Mouse (Mus musculus) cortical plate, adult 2 months (tissue): ENCODE measurements around the gene Haus2. TPM values are rescaled to one million over a fixed set of nuclear protein-coding genes. Genes with fewer than 3 reads are reported as not detected.

Experiments used
- H3K27ac ChIP-seq: fragments of 200-500 bp; 2 replicates; pipeline ENCODE4 v1.5.1; 2012; ENCODE audit warnings: low read length, control low read depth, inconsistent platforms; ENCODE audit not compliant: insufficient read depth
- H3K4me1 ChIP-seq: fragments of 200-500 bp; 2 replicates; pipeline ENCODE4 v1.6.1; 2011; ENCODE audit warnings: low read length; ENCODE audit not compliant: control insufficient read depth, insufficient read depth
- H3K4me3 ChIP-seq: fragments of 200-500 bp; 2 replicates; pipeline ENCODE4 v1.5.1; 2011; ENCODE audit warnings: mild to moderate bottlenecking, low read length, control low read depth; ENCODE audit not compliant: insufficient read depth
- CTCF ChIP-seq: fragments of 200-500 bp; IDR thresholded peaks from 2 replicates; pipeline ENCODE4 v1.5.1; 2011; ENCODE audit warnings: mild to moderate bottlenecking, control low read depth, low read length; ENCODE audit not compliant: insufficient read depth; ENCODE audit errors: extremely low read depth
- POLR2A ChIP-seq: fragments of 200-500 bp; IDR thresholded peaks from 2 replicates; pipeline ENCODE4 v1.6.1; 2011; ENCODE audit warnings: mild to moderate bottlenecking, low read length, control low read depth; ENCODE audit not compliant: insufficient read depth; ENCODE audit errors: extremely low read depth
- polyA plus RNA-seq: library from polyadenylated mRNA; depleted of rRNA; stranded (reverse); fragments of >200 nt; gene quantifications from 2 replicates; pipeline ENCODE4 v1.2.3, GENCODE M21; 2012

The Haus2 gene
- polyA plus RNA-seq, 1 experiment: 17.4 TPM

GRCm38 (mm10) chr2:120575121-120575520 is 34.1 kb upstream of the Haus2 start:
- no peak overlapping the region for H3K4me3 ChIP-seq
- H3K4me1 ChIP-seq: no peaks in the 10 kb centered on the region; the same call in 1 of the 2 replicates
- no peak for TF ChIP-seq CTCF
- TF ChIP-seq POLR2A: no peak
- no peak overlapping the region for H3K27ac ChIP-seq

GRCm38 (mm10) chr2:120575978-120576377 is 33.2 kb upstream of the Haus2 start:
- no peak for TF ChIP-seq POLR2A
- TF ChIP-seq CTCF: no peak
- Histone ChIP-seq H3K27ac (no peak overlapping the region), H3K4me3 (no peak overlapping the region), H3K4me1 (no peaks in the 10 kb centered on the region; the same call in 1 of the 2 replicates)

- no peak for TF ChIP-seq POLR2A
- TF ChIP-seq CTCF: no peak
- Histone ChIP-seq H3K4me3 (no peak overlapping the region), H3K27ac (no peak overlapping the region; the same call in 1 of the 2 replicates), H3K4me1 (no peaks in the 10 kb centered on the region; the same call in 1 of the 2 replicates)
Observed at GRCm38 (mm10) chr2:120577799-120578198, 31.4 kb upstream of the Haus2 start.

GRCm38 (mm10) chr2:120578286-120578685 is 30.9 kb upstream of the Haus2 start:
- no peaks in the 10 kb centered on the region; the same call in 1 of the 2 replicates for H3K4me1 ChIP-seq
- H3K4me3 ChIP-seq: no peak overlapping the region
- no peak for TF ChIP-seq CTCF
- no peak for TF ChIP-seq POLR2A
- H3K27ac ChIP-seq: no peak overlapping the region

- TF ChIP-seq CTCF (no peak), POLR2A (no peak)
Observed at GRCm38 (mm10) chr2:120589759-120590158, 19.4 kb upstream of the Haus2 start.

GRCm38 (mm10) chr2:120592227-120592626 is 17.0 kb upstream of the Haus2 start:
- Histone ChIP-seq H3K4me1 (peaks cover 6% of the 10 kb centered on the region), H3K27ac (no peak overlapping the region), H3K4me3 (no peak overlapping the region)
- TF ChIP-seq POLR2A (no peak), CTCF (no peak)

More at GRCm38 (mm10) chr2:120589759-120590158, 19.4 kb upstream of the Haus2 start:
- peaks cover 6% of the 10 kb centered on the region for H3K4me1 ChIP-seq
- H3K27ac ChIP-seq: 0 out of 2 replicates have a peak overlapping the region, but pooled peaks have one; percentile 28
- no peak overlapping the region for H3K4me3 ChIP-seq

- Histone ChIP-seq H3K27ac (0 out of 2 replicates have a peak overlapping the region, but pooled peaks have one; percentile 35), H3K4me3 (no peak overlapping the region), H3K4me1 (peaks cover 4% of the 10 kb centered on the region)
- TF ChIP-seq POLR2A (no peak), CTCF (no peak)
Observed at GRCm38 (mm10) chr2:120597734-120598133, 11.4 kb upstream of the Haus2 start.

GRCm38 (mm10) chr2:120599506-120599905 is 9.7 kb upstream of the Haus2 start:
- H3K27ac ChIP-seq: no peak overlapping the region
- peaks cover 4% of the 10 kb centered on the region for H3K4me1 ChIP-seq
- TF ChIP-seq CTCF (no peak), POLR2A (no peak)
- H3K4me3 ChIP-seq: no peak overlapping the region

- H3K27ac ChIP-seq: no peak overlapping the region
- TF ChIP-seq POLR2A: no peak
- TF ChIP-seq CTCF: peak; percentile 45
- 0 out of 2 replicates have a peak overlapping the region, but pooled peaks have one; percentile 2 for H3K4me3 ChIP-seq
- peaks cover 7% of the 10 kb centered on the region; the same call in 1 of the 2 replicates for H3K4me1 ChIP-seq
Observed at GRCm38 (mm10) chr2:120606021-120606690, 3.0 kb upstream of the Haus2 start.

- no peaks in the 10 kb centered on the region for H3K4me1 ChIP-seq
- no peak overlapping the region for H3K27ac ChIP-seq
- TF ChIP-seq CTCF: no peak
- TF ChIP-seq POLR2A: no peak
- H3K4me3 ChIP-seq: no peak overlapping the region
Observed at GRCm38 (mm10) chr2:120616279-120617163, 7.3 kb downstream of the Haus2 start.
